Mouse (Mus musculus) regulatory T cell (primary cell): ENCODE measurements at regions not wholly inside any gene's neighbourhood (a gene's known extent, or its start where the extent isn't known, plus 50 kb on each side); places are given as distances from the start of the nearest gene placed in this dataset.
"Not testable (repeated sequence)": the region's sequence is repeated elsewhere in the genome, so short reads cannot be mapped to it uniquely, and the experiment has no call there.

Experiments
- in situ Hi-C: fragments of 300-600 bp; cut with MboI, MseI; formaldehyde crosslinking; loops from one replicate; pipeline ENCODE4 v1.15.1; 2025; ENCODE audit warnings: high pct_unique_total_duplicates

DNA sequence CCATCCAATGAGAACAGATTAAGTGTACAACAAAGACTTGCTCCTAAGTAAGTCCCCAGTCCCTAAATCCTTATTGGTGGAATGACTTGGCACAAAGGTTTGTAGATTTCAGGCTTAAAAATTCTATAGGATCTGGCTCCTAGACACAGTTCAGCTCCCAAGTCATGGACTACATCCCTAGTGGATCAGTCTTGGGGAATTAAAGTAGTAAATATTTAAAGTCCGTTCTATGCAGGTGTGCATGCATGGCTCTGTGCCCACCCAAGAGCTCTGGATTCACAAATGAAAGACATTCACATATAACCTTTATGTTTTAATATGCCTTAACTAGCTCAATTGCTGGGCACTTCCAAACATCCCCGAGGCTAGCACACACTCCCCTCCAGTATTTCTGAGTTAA is 162.8 kb downstream of the Akr1d1 start:
- in situ Hi-C loops = no loop called here

DNA sequence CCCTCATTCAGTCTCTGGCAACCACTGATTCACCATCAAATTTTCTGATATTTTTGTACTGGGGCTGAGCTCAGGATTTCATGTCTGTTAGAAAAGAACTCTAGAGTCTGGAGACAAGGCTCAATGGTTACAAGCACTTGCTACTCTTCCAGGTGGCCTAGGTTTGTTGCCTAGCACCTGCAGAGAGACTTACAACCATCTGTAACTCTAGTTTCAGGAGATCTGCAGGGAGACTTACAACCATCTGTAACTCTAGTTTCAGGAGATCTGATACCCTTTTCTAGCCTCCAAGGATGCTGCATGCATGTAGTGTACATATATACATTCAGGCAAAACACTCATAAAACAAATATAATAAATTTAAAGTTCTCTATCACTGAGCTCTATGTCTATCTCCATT is 166.1 kb downstream of the Akr1d1 start:
- in situ Hi-C loops = no loop called here

DNA sequence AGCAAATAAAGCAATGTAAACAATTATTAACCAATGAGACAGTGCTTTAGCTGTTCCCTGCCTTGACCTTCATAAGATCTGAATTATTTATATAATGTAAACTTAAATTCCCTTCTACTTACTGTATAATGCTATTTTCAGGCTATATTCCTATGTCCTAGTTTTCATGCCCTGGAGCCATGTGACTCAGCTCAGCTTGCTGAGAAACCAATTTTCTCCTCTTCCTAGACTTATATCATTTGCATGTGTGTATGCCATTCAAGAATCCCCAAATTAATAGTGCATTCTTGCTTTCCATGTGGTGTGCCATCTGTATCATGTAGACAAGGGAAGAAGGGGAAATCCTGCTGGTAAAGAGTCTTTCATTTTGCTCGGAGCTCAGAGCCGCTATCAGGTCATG is 166.7 kb upstream of the Trim24 start:
- in situ Hi-C loops = no loop called here

DNA sequence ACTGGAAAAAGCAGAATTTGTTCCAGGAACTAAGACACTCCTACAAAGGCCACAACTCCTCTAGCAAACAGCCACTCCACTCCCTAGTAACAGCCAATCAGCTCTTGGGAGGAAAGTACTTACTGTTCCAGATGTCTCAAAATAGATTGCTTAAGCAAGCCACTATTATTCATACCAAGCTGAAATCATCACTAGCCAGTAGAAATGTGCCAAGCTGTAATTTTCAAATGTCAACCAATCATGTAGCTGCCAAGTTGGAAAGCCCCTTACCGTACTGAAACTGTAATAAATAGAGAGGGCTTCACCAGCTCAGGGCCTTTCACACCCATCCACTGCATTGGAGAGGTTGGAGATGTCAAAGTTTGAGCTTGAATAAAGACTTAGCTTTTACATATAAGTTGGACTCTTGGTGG is 164.9 kb upstream of the Trim24 start:
- in situ Hi-C loops = no loop called here

DNA sequence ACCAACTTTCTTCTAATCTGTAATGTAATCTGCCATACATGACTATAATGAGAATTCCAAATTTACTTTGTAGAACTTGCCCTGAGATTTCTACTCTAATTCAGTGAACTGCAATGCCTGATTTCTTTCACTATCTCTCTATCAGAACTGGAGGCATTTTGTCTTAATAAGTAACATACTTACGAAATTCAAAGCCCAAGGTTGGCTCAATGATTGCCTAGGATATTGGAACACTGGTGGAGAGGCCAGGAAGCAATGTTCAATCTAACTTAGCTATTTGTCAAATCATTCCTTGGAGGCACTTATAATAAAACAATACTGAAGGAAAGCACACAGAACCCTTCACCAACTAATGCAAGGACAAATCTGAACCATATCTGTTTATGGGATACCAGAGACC is 162.9 kb upstream of the Trim24 start:
- in situ Hi-C loops = not testable (repeated sequence)

DNA sequence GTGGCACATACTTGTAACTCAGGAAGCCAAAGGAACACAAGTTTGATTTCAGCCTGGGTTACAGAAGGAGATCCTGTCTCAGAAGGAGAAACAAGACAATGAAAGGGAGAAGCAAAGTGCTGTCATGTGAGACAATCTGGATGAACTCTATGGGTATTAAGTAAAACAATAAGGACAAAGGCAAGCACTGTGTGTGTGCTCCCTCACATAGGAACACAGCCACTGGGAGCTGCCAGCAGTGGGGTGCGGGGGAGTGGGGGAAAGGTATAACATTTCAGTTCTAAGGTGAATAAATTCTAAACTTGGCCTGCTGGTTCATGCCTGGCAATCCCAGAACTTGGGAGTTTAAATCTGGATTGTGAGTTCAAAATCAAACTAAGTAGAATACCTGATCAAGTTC is 158.8 kb upstream of the Trim24 start:
- in situ Hi-C loops = loop anchor here (10.0 kb wide), 1 partner anchor 117 kb away; no protein-coding TSS in a partner anchor

DNA sequence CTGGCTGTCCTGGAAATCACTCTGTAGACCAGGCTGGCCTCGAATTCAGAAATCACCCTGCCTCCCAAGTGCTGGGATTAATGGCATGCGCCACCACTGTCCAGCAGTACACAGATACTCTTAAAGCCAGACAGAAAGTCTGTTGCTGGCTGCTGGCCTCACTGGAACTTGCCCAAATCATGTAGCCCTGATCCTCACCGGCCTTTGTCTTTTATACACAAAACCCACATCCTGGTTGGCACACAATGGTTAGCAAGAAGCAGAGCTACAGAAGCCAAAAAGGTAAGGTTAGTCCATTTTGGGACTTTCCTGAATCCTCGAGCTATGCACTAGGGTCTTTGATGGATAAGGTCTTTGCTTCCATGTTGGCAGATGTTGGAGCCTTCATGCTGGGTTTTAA is 157.2 kb upstream of the Trim24 start:
- in situ Hi-C loops = loop anchor here (10.0 kb wide), 1 partner anchor 119 kb away; no protein-coding TSS in a partner anchor

DNA sequence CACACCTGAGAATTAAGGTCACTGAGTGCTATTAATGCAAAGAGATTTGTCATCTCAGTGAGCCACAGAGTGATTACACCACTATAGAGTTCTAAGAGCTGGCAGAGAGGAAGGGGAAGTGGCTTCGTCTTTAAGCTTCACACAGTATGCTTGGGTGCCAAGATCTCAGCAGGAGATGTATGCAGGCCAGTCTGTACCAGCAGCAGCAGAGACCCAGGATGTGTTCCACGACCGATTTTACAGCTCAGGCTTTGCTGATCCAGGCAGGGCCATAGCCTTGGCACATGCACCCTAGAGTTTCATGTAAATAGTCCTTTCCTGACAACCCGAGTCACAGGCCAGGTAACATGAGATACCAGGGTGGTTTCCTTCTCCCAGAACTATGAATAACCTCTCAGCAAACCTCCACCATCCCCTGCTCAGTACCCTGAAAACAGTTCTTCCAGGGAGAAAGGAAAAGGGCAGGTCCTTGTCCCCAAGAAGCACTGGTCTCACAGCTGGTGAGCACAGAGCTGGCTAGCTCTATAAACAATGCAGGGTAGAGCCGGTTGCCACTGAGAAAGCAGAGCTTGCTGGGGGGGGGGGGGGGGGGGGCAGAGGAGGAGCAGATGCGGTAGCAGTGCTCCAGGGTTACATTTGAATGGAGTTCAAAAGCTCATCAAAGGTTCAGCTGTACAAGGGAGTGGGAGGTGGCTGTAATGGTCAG is 156.2 kb upstream of the Trim24 start:
- in situ Hi-C loops = loop anchor here (10.0 kb wide), 1 partner anchor 120 kb away; no protein-coding TSS in a partner anchor

DNA sequence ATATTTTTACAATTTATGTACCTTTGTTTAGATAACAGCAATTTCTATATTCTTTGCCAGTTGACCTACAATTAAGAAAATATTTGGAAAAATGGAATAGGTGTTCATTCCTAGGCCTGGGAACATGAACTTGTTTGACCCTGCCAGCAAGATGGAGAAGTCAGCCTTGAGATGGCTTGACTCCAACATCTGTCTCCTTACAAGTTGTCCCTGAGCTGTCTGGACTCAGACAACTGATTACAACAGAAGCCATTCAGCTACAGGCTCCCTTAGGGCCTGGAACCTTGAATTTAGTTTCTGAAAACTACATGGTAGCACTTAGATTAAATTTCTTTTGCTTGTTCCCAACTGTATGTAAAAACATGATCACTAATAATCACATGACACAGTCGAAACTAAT is 148.9 kb upstream of the Trim24 start:
- in situ Hi-C loops = no loop called here

DNA sequence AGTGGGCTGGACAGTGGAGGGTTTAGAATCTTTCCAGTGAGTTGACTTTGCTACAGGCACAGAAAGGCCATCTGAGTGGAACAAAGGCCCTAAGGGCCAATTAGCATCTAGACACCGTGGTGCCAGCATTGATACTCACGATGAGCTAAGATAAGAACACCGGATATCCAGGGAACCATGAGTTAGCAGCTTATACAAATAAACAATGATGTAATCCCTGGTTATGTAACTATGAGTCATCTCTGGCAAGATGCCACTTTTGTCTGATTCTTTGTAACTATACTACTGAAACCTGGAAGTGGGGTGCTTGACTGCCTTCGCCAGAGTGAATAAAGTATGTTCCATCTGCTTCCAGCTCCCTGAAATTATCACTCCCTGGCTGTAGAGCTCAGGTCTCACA is 147.3 kb upstream of the Trim24 start:
- in situ Hi-C loops = no loop called here

DNA sequence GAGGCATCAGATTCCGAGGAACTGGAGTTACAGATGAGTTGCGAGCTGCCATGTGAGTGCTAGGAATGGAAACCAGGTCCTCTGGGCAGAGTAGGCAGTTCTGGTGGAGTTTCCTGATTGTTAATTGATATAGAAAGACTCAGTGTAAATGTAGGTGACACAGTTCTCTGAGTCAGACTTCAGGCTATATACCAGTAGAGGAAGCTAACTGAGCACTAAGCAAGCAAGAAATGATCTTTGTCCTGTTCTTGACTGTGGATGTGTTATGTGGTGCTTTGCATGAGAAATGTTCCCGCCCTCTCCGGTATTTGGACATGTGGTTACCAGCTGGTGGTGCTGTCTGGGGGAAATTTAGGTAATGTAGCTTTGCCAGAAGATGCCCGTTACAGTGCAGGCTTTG is 146.4 kb upstream of the Trim24 start:
- in situ Hi-C loops = no loop called here

DNA sequence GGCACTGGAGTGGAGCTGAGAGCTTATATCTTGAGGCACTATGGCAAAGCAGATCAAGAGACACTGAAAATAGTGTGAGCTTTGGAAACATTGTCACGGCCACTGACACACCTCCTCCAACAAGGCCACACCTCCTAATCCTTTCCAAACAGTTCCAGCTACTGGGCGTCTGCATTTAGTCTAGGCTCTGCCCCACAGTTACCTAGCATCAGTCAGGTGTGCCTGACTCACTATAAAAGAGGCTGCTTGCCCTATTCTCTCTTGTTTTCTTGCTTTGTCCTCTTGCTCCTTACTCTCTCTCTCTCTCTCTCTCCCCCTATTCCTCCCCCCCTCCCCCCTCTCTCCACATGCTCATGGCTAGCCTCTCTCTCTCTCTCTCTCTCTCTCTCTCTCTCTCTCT is 142.0 kb upstream of the Trim24 start:
- in situ Hi-C loops = no loop called here

DNA sequence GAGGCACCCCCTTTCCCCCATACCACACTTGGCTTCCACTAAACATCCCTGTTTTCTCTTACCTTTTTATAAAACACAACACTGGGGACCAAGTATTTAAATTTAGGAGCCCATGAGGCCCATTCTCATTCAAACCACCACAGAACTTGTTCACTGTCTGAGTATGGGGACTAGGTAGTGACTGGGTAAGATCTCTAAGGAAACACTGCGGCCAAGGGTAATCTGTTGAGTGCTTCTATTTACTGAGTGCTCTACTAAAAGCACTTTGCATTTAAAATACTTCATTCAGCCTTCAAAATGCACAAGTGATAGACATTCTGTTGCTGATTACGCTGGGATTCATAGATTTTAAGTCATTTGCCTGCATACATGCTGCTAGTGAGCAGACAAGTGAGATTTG is 141.4 kb upstream of the Trim24 start:
- in situ Hi-C loops = no loop called here

DNA sequence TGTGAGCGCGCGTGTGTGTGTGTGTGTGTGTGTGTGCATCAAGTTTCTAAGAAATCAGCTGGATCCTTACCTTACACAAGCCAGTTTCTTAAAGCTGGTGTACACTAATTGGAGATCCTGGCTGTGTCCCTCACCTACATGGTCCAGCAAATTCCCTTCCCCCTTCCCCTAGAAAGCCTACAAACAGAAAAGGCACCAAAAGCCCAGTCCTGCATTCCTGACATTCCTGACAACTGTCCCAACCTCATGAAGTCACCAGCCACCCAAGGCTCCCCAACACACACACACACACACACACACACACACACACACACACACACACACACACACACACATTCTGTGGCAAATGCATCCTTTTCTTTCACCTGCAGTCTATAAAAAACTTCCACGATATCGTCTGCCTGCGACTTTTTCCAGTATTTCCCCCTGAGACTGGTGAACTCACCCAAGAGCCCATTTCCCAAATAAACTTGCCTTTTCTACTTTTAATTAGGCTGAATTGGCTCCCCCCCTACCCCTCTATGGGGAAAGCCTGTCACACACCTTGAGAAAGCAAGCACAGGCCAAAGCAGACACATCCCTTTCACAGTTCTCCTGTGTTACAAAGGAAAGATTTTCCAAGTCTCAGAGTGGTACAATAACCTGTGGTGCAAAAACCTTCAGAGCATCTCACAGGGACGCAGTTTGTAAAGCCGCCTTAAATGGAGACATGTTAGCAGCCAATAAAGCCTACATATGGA is 139.9 kb upstream of the Trim24 start:
- in situ Hi-C loops = no loop called here

DNA sequence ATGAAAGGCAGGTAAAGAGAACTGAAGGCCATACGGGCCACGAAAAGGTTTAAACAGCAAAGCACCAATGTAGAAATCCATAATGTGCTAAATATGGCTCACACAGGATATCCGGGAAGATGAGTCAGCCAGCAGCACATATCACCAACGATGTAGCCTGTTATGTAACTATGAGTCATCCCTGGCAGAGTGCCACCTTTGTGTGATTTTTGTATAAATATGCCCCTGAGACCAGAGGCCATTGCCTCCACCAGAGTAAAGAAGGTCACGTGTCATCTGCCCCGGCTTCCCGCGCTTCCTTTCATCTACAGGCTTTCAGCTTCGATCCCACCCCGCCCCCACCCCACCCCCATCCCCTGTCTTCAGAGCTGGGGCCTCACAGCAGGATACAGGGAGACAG is 138.2 kb upstream of the Trim24 start:
- in situ Hi-C loops = no loop called here

DNA sequence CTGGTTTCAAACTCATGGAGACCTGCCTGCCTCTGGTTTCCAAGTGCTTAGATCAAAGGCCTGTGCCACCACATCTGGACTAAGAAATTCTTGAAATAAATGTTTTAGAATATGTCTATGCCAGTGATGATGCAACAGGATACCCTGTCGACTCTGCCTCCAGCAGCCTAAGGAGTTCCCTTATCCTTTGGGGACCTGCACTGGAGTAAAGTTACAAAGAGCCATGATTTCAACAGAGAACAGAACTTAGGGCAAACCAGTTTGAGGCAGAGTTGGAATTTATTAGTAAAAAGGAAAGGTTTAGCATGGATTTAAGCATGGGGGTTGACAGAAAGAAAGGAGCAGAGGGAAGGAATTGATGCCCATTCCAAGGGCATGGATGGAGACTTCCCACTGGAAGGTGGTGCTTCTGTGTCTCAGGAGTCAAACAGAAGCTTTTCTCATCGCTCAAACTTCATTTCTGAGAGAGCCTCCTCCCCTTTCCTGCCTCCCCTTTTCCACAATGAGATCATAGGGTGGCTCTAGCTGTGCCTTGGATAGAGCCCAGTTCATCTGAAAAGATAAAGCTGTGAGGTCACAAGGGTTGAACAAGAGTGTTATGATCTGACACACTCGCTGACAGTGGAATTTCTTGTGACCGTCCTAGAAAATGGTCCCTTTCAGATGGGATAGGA is 135.2 kb upstream of the Trim24 start:
- in situ Hi-C loops = no loop called here

DNA sequence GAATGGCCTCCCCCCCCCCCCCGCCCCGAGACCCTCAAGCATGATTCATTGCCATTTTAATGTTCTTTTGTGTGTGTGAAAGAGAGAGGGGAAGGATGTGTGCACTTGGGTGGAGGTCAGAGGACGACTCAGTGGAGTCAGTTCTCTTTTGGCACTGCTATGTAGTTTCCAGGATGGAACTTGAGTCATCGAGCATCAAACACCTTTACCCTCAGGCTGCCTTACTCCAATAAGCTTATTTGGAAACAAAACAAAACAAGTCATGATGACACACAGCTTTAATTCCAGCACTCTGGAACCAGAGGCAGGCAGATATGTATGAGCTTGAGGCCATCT is 134.7 kb upstream of the Trim24 start:
- in situ Hi-C loops = no loop called here

DNA sequence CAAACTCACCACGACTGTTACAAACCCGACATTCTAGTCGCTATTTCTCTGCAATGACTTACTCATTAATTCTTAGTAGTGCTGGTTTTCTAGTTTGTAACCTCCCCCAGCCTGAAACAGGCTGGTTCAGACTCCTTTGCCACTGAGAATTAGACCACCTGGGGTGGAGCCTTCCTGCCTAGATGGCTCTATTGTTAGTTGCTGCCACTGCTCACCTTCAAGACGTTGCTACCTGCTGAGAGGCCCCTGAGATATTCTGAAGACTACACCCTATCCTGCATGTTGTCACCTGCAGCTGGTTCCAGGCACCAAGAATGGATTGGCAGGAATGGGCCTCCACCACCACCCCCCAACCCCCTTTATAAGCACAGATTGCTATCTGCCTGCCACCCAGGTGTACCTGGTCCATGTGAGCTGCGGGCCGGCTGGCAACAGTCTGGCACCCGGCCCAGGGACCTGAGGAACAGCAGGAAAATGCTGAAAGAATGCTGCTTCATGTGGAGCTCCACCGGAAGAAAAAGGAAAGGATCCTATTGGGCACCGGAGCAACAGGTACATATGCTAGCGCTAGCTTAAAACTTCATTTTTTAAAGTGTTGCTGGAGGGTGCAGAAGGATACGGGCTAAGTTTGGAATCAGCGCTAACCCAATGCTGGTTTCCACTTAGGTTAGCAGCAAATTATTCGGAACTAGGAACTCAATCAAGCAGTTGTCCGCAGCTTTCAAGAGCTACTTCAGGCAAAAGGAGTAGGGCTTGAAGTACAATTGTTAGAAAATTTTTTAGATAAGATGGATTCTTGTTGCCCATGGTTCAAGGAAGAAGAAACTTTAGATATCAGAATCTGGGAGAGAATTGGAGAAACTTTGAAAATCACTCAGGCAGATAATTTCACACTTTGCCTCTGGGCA is 129.4 kb upstream of the Trim24 start:
- in situ Hi-C loops = loop anchor here (5.0 kb wide), 1 partner anchor 134 kb away; no protein-coding TSS in a partner anchor

DNA sequence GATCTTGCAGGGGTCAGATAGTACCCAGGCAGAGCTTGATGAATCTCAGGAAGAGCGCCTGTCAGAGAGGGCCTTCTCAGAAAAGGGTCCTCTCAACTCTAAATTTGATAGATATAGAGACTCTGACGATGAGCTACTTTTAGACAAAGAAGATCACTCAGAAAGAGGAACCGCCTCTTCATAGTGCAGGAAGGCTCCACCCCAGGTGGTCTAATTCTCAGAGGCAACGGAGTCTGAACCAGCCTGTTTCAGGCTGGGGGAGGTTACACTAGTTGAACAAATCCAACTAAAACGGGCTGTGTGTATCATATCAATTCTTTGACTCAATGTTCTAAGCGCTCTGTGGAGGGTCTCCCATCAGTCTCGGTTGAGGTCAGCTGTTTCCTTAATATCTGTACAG is 128.7 kb upstream of the Trim24 start:
- in situ Hi-C loops = loop anchor here (5.0 kb wide), 1 partner anchor 135 kb away; no protein-coding TSS in a partner anchor

DNA sequence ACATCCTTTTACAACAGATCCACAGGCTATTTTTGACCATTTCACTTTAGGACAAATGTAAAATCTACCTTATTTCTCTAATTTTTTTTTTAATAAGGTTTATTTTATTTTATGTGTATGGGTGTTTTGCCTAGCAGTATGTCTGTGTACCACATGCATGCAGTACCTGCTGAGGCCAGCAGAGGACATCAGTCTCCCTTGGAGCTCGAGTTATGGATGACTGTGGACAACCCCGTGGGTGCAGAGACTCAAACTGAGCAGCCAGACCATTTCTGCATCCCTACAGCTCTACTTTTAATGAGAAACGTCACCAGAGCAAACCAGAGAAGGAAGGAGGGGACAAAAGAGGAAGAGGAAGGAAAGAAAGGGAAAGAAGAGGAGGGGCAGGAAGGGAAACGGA is 125.9 kb upstream of the Trim24 start:
- in situ Hi-C loops = loop anchor here (5.0 kb wide), 1 partner anchor 137 kb away; no protein-coding TSS in a partner anchor

DNA sequence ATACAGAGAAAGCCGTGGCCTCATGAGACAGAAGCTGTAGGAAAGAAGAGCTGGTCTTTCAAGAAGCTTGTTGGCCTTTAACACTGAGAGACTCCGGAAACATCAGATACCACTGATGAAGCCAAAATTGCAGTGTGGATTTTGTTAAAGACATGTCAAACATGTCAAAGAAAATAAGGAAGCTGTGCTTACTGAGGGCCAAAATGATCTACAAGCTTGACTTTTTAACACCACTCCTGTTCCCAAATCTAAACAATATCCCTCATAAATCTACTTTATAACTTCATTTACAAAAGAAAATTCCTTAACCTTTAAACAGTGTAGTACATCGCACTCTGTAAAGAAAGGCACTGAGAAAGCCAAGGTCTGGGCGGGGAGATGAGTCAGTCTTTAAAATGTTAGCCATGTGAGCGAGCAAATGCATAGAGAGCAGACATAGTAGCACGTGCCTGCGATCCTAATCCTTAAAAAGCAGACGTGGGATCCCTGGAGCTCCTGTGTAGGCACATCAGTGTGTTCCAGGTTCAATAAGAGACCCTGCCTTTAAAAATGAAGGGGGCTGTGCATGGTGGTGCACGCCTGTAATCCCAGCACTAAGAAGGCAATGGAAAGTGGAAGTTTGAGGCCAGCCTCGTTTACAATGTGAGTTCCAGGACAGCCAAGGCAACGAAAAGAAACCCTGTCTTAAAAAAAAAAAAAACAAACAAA is 125.1 kb upstream of the Trim24 start:
- in situ Hi-C loops = no loop called here
